Mouse (Mus musculus): ENCODE results near the gene Arhgap42.

- TF ChIP-seq E2F4 (IDR thresholded peaks at IDR 0.05; ENCODE audit: insufficient read depth): no peak
- TF ChIP-seq POLR2A (IDR thresholded peaks at IDR 0.05; ENCODE audit: insufficient read length, low read depth): no peak
- TF ChIP-seq MAX (IDR thresholded peaks at IDR 0.05; ENCODE audit: low read depth): no peak
- no peak for TF ChIP-seq CEBPB (IDR thresholded peaks at IDR 0.05; ENCODE audit: insufficient read depth, poor library complexity, severe bottlenecking)
- peak in 2 of 3 experiments; percentile 10 to 71 for TF ChIP-seq MYOD1 (IDR thresholded peaks at IDR 0.05; ENCODE audit: control insufficient read depth in 1 of 3, insufficient read length in 2 of 3, low read depth in 2 of 3)
- no peak for TF ChIP-seq POLR2AphosphoS2 (IDR thresholded peaks at IDR 0.05; ENCODE audit: insufficient read length, low read depth)
These were observed 28.4 kb downstream of the Arhgap42 start for GRCm38 (mm10) chr9:9210464-9210863.

Data from myocyte (in vitro differentiated cells).